Mouse (Mus musculus): ENCODE data around the gene Ovol1.

Ovol1 gene

GRCm38 (mm10) chr19:5518721-5519120 is 41.7 kb downstream of the Ovol1 start:
- DNase-seq (ENCODE audit: low spot score in 2 of 2), result no peak

GRCm38 (mm10) chr19:5516906-5517505 is 43.4 kb downstream of the Ovol1 start:
- DNase-seq (ENCODE audit: low spot score in 2 of 2), result no peak

GRCm38 (mm10) chr19:5515840-5516777 is 44.3 kb downstream of the Ovol1 start:
- DNase-seq (ENCODE audit: low spot score in 2 of 2), result no peak

GRCm38 (mm10) chr19:5513005-5513349 is 47.5 kb downstream of the Ovol1 start:
- no peak for DNase-seq (ENCODE audit: low spot score in 2 of 2)

GRCm38 (mm10) chr19:5512091-5513004 is 48.1 kb downstream of the Ovol1 start:
- DNase-seq (ENCODE audit: low spot score in 2 of 2), result no peak

- no peak for DNase-seq (ENCODE audit: low spot score in 2 of 2)
These were observed 49.3 kb downstream of the Ovol1 start for GRCm38 (mm10) chr19:5511074-5511632.

GRCm38 (mm10) chr19:5510031-5511026 is 50.1 kb downstream of the Ovol1 start, which contains the start of gene Snx32:
Gene Snx32 (minus strand): TSS chr19:5510538.
- DNase-seq (ENCODE audit: low spot score in 2 of 2), result peak; percentile 99

- no peak for DNase-seq (ENCODE audit: low spot score in 2 of 2)
These were observed 56.8 kb downstream of the Ovol1 start, which contains the start of gene 1700020D05Rik for GRCm38 (mm10) chr19:5503687-5504086. Gene 1700020D05Rik (minus strand): TSS chr19:5503787.

GRCm38 (mm10) chr19:5500330-5500875 is 60.0 kb downstream of the Ovol1 start:
- DNase-seq (ENCODE audit: low spot score in 2 of 2), result no peak

Data from right cerebral cortex, adult 2 months (tissue).